Mouse (Mus musculus) testis, adult 2 months (tissue): ENCODE measurements at regions not wholly inside any gene's neighbourhood (a gene's known extent, or its start where the extent isn't known, plus 50 kb on each side); places are given as distances from the start of the nearest gene placed in this dataset.

Experiments used
- CTCF ChIP-seq: fragments of 200-500 bp; IDR thresholded peaks from 2 replicates; pipeline ENCODE4 v1.5.1; 2012; ENCODE audit warnings: low read depth, mild to moderate bottlenecking, inconsistent platforms, low read length, moderate library complexity; ENCODE audit not compliant: control insufficient read depth, insufficient read depth, insufficient replicate concordance
- POLR2A ChIP-seq: fragments of 200-500 bp; IDR thresholded peaks from 2 replicates; pipeline ENCODE4 v1.6.1; 2012; ENCODE audit warnings: low read depth, mild to moderate bottlenecking, inconsistent platforms, low read length, moderate library complexity; ENCODE audit not compliant: control insufficient read depth

GRCm38 (mm10) chr14:25173873-25174272 is 285.1 kb upstream of the Zmiz1 start:
- no peak for TF ChIP-seq CTCF
- no peak for TF ChIP-seq POLR2A
